Comparison of ENCODE assay signal across 11 mouse cellular contexts in genomic region chr16:33173151-33173550, GRCm38 (mm10).
"Had no signal": no experiment of that assay in that cellular context is flagged by ENCODE, and none has a peak within 500 bp of the region (broad histone marks: within the 10 kb centered on the region; RNA-seq: fewer than 3 reads in every experiment).

No protein-coding gene starts in this region.

- H3K9me3 ChIP-seq: limb, embryonic 12.5 days; neural tube, embryonic 13.5 days had no signal

- H3K4me2 ChIP-seq: limb, embryonic 12.5 days; neural tube, embryonic 13.5 days had no signal

- H3K27me3 ChIP-seq: limb, embryonic 12.5 days; neural tube, embryonic 13.5 days had no signal

- H3K4me3 ChIP-seq: limb, embryonic 12.5 days; neural tube, embryonic 13.5 days had no signal

- H3K27ac ChIP-seq: limb, embryonic 12.5 days; liver, embryonic 14.5 days; neural tube, embryonic 13.5 days; stomach, postnatal 0 days had no signal

- H3K36me3 ChIP-seq: limb, embryonic 12.5 days; neural tube, embryonic 13.5 days had no signal

- DNase-seq: kidney, adult 2 months; kidney, postnatal 25 days; liver; lung, adult 2 months; lung, postnatal 36 days; thymus, postnatal 4 days had no signal

- H3K9ac ChIP-seq: limb, embryonic 12.5 days; liver, embryonic 14.5 days; neural tube, embryonic 13.5 days had no signal

- ATAC-seq: lung, postnatal 0 days had no signal
